Mouse (Mus musculus) lung, postnatal 0 days (tissue): Measurements from ENCODE around the gene Ace2.

Experiments
- CTCF ChIP-seq: IDR thresholded peaks from 2 replicates; pipeline ENCODE4 v1.5.1; 2016; ENCODE audit warnings: antibody characterized with exemption, mild to moderate bottlenecking
- EP300 ChIP-seq: IDR thresholded peaks from 2 replicates; pipeline ENCODE4 v1.6.1; 2016; ENCODE audit warnings: antibody characterized with exemption, mild to moderate bottlenecking, control low read depth

- TF ChIP-seq CTCF (no peak), EP300 (no peak)
Measured at GRCm38 (mm10) chrX:164178856-164179255, 39.7 kb downstream of the Ace2 start.
